Mouse (Mus musculus) hindbrain, embryonic 10.5 days (tissue): ENCODE results near the gene Gna13. TPM values are rescaled to one million over a fixed set of nuclear protein-coding genes. Genes with fewer than 3 reads are reported as not detected.

Experiments used
- DNase-seq: peaks from one replicate; pipeline ENCODE4 v3.0.0-alpha.2; 2017; ENCODE audit warnings: low spot score
- H3K27ac ChIP-seq: fragments of 300-500 bp; sonication (generic); 2 replicates; pipeline ENCODE4 v1.5.1; 2016; ENCODE audit warnings: mild to moderate bottlenecking, moderate library complexity
- H3K27me3 ChIP-seq: fragments of 300-500 bp; sonication (generic); 2 replicates; pipeline ENCODE4 v1.6.1; 2016; ENCODE audit warnings: mild to moderate bottlenecking; ENCODE audit not compliant: poor library complexity, insufficient read depth, severe bottlenecking
- H3K36me3 ChIP-seq: fragments of 300-500 bp; sonication (generic); 2 replicates; pipeline ENCODE4 v1.6.1; 2016; ENCODE audit warnings: mild to moderate bottlenecking, moderate library complexity
- H3K4me1 ChIP-seq: fragments of 300-500 bp; sonication (generic); replicated peaks from 2 replicates; pipeline ENCODE4 v1.6.1; 2016; ENCODE audit warnings: mild to moderate bottlenecking
- H3K4me3 ChIP-seq: fragments of 300-500 bp; sonication (generic); 2 replicates; pipeline ENCODE4 v1.5.1; 2016; ENCODE audit warnings: mild to moderate bottlenecking, moderate library complexity
- H3K9me3 ChIP-seq: fragments of 300-500 bp; sonication (generic); 2 replicates; pipeline ENCODE4 v1.6.1; 2016; ENCODE audit warnings: mild to moderate bottlenecking, moderate library complexity
- WGBS: fragments of 180-500 bp; shearing (Covaris S2); methylation state at CpG from one replicate; pipeline ENCODE4 v1.1.7; 2016; 5-methylcytosine and 5-hydroxymethylcytosine counted together
- polyA plus RNA-seq: library from polyadenylated mRNA; unstranded; fragments of >200 nt; fragmentation: Nextera tagmentation; extraction: Ambion mirVana; gene quantifications from 2 replicates; pipeline ENCODE4 v1.2.1, GENCODE M21; 2016

The Gna13 gene
- polyA plus RNA-seq, 1 experiment from 2014 or later = 15.6 TPM

- peaks cover 16% of the 10 kb centered on the region for H3K27me3 ChIP-seq
- 92% methylated on average over 8 of the region's 8 CpGs for WGBS
- no peak overlapping the region for H3K4me3 ChIP-seq
- no peaks in the 10 kb centered on the region for H3K36me3 ChIP-seq
- DNase-seq = no peak
- peaks cover 14% of the 10 kb centered on the region for H3K4me1 ChIP-seq
- H3K9me3 ChIP-seq = no peaks in the 10 kb centered on the region
- H3K27ac ChIP-seq = no peak overlapping the region
Measured at GRCm38 (mm10) chr11:109443468-109444263, 81.0 kb downstream of the Gna13 start.

- Histone ChIP-seq H3K9me3 (no peaks in the 10 kb centered on the region), H3K4me1 (peaks cover 8% of the 10 kb centered on the region), H3K4me3 (no peak overlapping the region), H3K27ac (no peak overlapping the region), H3K36me3 (no peaks in the 10 kb centered on the region), H3K27me3 (peaks cover 14% of the 10 kb centered on the region)
- 56% methylated on average over 7 of the region's 7 CpGs for WGBS
- peak; percentile 41 for DNase-seq
Measured at GRCm38 (mm10) chr11:109444600-109444999, 82.0 kb downstream of the Gna13 start.

- Histone ChIP-seq H3K4me1 (no peaks in the 10 kb centered on the region; the same call in 1 of the 2 replicates), H3K27me3 (peaks cover 4% of the 10 kb centered on the region), H3K4me3 (no peak overlapping the region), H3K36me3 (no peaks in the 10 kb centered on the region), H3K9me3 (no peaks in the 10 kb centered on the region), H3K27ac (no peak overlapping the region)
- peak; percentile 24 for DNase-seq
- WGBS = 58% methylated on average over 13 of the region's 13 CpGs
Measured at GRCm38 (mm10) chr11:109445438-109446035, 82.9 kb downstream of the Gna13 start.

Other genes with a start within 250 kb of the Gna13 start
- gene E030025P04Rik, start 218.5 kb upstream of the Gna13 start, polyA plus RNA-seq = not detected in 2 replicates
- gene Rgs9, start 64.7 kb upstream of the Gna13 start, polyA plus RNA-seq = 1.3 and 1.8 TPM in 2 replicates
- gene 9930022D16Rik, start 51.1 kb downstream of the Gna13 start, polyA plus RNA-seq = not detected in 2 replicates
- gene Amz2, start 63.1 kb downstream of the Gna13 start, polyA plus RNA-seq = 40.8 and 41.9 TPM in 2 replicates
- gene Arsg, start 110.5 kb downstream of the Gna13 start, polyA plus RNA-seq = 2.6 and 3.8 TPM in 2 replicates
- 3.6 and 5.5 TPM in 2 replicates for gene Slc16a6, start 110.8 kb downstream of the Gna13 start, polyA plus RNA-seq
- 16.0 and 16.2 TPM in 2 replicates for gene Wipi1, start 249.1 kb downstream of the Gna13 start, polyA plus RNA-seq